ENCODE assay signal across 15 mouse cellular contexts in the genomic region with DNA sequence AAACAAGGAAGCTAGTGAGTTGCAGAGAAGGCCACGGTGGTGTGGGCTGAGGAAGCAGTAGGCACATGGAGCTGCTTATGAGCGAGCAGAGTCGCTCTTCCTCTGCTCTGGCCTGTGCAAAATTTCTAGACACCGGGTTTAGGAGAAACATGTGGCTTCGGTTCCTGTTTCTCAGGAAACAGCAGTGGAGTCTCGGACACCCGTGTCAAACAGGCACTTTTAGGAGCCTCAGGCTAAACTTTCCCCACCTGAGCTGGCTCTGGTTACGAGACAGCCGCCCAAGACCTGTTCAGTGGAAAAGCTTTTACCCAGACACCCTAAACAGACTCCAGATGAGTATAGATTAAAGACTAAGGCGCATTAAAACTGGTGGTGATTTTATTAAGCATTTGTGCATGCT. TPM values are rescaled to one million over a fixed set of nuclear protein-coding genes. Genes with fewer than 3 reads are reported as not detected.
DNase-seq lines count a peak whose midpoint lies in the region; ATAC-seq and TF ChIP-seq lines count a peak whose summit lies in the region.
"Had no signal": no experiment of that assay in that cellular context is flagged by ENCODE, and none has a peak within 500 bp of the region (broad histone marks: within the 10 kb centered on the region; RNA-seq: fewer than 3 reads in every experiment).

No protein-coding gene starts in this region.

- intact Hi-C loops in left cerebral cortex, adult 2 months (cut with DNase I), result loop anchor here (2.0 kb wide), 2 partner anchors 184 to 228 kb away; a partner anchor contains a TSS
- intact Hi-C loops in left cerebral cortex, postnatal 14 days (cut with DNase I), result loop anchor here (2.0 to 5.0 kb wide), 4 partner anchors 38 to 240 kb away; a partner anchor contains a TSS
- intact Hi-C loops in gastrocnemius, postnatal 14 days (cut with DNase I; ENCODE audit: low total_unique reads), result no loop called here

- no peak for ATAC-seq in forebrain, embryonic 13.5 days
- no peak for ATAC-seq in forebrain, embryonic 11.5 days (replicated peaks; ENCODE audit: low FRiP score)
- no peak for ATAC-seq in limb, embryonic 12.5 days (ENCODE audit: insufficient number of reproducible peaks, insufficient read depth, low FRiP score, low TSS enrichment, low read depth)

- TF ChIP-seq CTCF in left cerebral cortex, adult 2 months (IDR thresholded peaks at IDR 0.05), result no peak

- H3K27ac ChIP-seq in forebrain, embryonic 13.5 days, result peak overlapping the region; percentile 20; the same call in 1 of the 2 replicates
- no peak overlapping the region for H3K27ac ChIP-seq in forebrain, embryonic 11.5 days (ENCODE audit: low read depth, low read length)
- peak overlapping the region; percentile 50; the same call in 1 of the 2 replicates for H3K27ac ChIP-seq in left cerebral cortex, adult 2 months
- H3K27ac ChIP-seq in embryonic facial prominence, embryonic 10.5 days (replicated peaks), result no peak overlapping the region; the same call in 1 of the 2 replicates
- H3K27ac ChIP-seq in limb, embryonic 12.5 days, result peak overlapping the region; percentile 36; the same call in 1 of the 2 replicates
- H3K27ac ChIP-seq: kidney, postnatal 0 days; lung, embryonic 15.5 days had no signal

- H3K36me3 ChIP-seq in forebrain, embryonic 13.5 days (ENCODE audit: poor library complexity, severe bottlenecking), result no peaks in the 10 kb centered on the region
- H3K36me3 ChIP-seq in forebrain, embryonic 11.5 days (ENCODE audit: control insufficient read depth, insufficient read depth, low read length), result no peaks in the 10 kb centered on the region
- peaks cover 4% of the 10 kb centered on the region; the same call in 1 of the 2 replicates for H3K36me3 ChIP-seq in embryonic facial prominence, embryonic 10.5 days (replicated peaks)
- no peaks in the 10 kb centered on the region for H3K36me3 ChIP-seq in limb, embryonic 12.5 days
- H3K36me3 ChIP-seq: hindbrain, embryonic 15.5 days; lung, embryonic 15.5 days had no signal

- 75% methylated on average over 10 of the region's 10 CpGs for WGBS in forebrain, embryonic 13.5 days
- WGBS in forebrain, embryonic 11.5 days, result 76% methylated on average over 10 of the region's 10 CpGs
- WGBS in embryonic facial prominence, embryonic 10.5 days, result 62% methylated on average over 10 of the region's 10 CpGs
- 23% methylated on average over 10 of the region's 10 CpGs for WGBS in limb, embryonic 12.5 days

- H3K4me3 ChIP-seq in forebrain, embryonic 13.5 days, result no peak overlapping the region
- no peak overlapping the region for H3K4me3 ChIP-seq in forebrain, embryonic 11.5 days (ENCODE audit: low read depth, low read length)
- H3K4me3 ChIP-seq in left cerebral cortex, adult 2 months, result no peak overlapping the region
- no peak overlapping the region for H3K4me3 ChIP-seq in embryonic facial prominence, embryonic 10.5 days
- no peak overlapping the region for H3K4me3 ChIP-seq in limb, embryonic 12.5 days (replicated peaks)
- H3K4me3 ChIP-seq: erythroblast, embryonic 14.5 days; hindbrain, embryonic 15.5 days; lung, embryonic 15.5 days had no signal

- no peak for DNase-seq in forebrain, embryonic 11.5 days (ENCODE audit: low spot score)
- DNase-seq in left cerebral cortex, adult 2 months (ENCODE audit: extremely low spot score in 1 of 2, low spot score in 2 of 2), result no peak
- DNase-seq in left cerebral cortex, postnatal 14 days (ENCODE audit: low spot score in 2 of 2), result no peak
- DNase-seq in embryonic facial prominence, embryonic 10.5 days (ENCODE audit: low spot score), result peak; percentile 43
- DNase-seq in thymus, adult 18-20 months, result no peak
- DNase-seq in gastrocnemius, postnatal 14 days, result no peak

- peaks cover 40% of the 10 kb centered on the region for H3K4me1 ChIP-seq in forebrain, embryonic 13.5 days
- peaks cover 15% of the 10 kb centered on the region; the same call in 1 of the 2 replicates for H3K4me1 ChIP-seq in forebrain, embryonic 11.5 days (replicated peaks; ENCODE audit: control insufficient read depth, insufficient read depth, low read length)
- peaks cover 35% of the 10 kb centered on the region for H3K4me1 ChIP-seq in embryonic facial prominence, embryonic 10.5 days
- peaks cover 23% of the 10 kb centered on the region for H3K4me1 ChIP-seq in limb, embryonic 12.5 days (replicated peaks)

- no peaks in the 10 kb centered on the region for H3K27me3 ChIP-seq in forebrain, embryonic 13.5 days
- no peaks in the 10 kb centered on the region for H3K27me3 ChIP-seq in forebrain, embryonic 11.5 days (ENCODE audit: control insufficient read depth, insufficient read depth, low read length)
- no peaks in the 10 kb centered on the region for H3K27me3 ChIP-seq in embryonic facial prominence, embryonic 10.5 days (replicated peaks; ENCODE audit: low read depth, poor library complexity, severe bottlenecking)
- no peaks in the 10 kb centered on the region for H3K27me3 ChIP-seq in limb, embryonic 12.5 days
- H3K27me3 ChIP-seq: hindbrain, embryonic 15.5 days; lung, embryonic 15.5 days; megakaryocyte, embryonic 14.5 days had no signal

- H3K4me2 ChIP-seq in forebrain, embryonic 13.5 days, result no peak overlapping the region
- H3K4me2 ChIP-seq in forebrain, embryonic 11.5 days (ENCODE audit: low read depth, low read length, severe bottlenecking), result no peak overlapping the region
- 0 out of 2 replicates have a peak overlapping the region, but pooled peaks have one; percentile 10 for H3K4me2 ChIP-seq in limb, embryonic 12.5 days
- H3K4me2 ChIP-seq: hindbrain, embryonic 15.5 days; liver, embryonic 11.5 days; lung, embryonic 15.5 days had no signal

- no peak overlapping the region for H3K9ac ChIP-seq in forebrain, embryonic 13.5 days
- no peak overlapping the region for H3K9ac ChIP-seq in forebrain, embryonic 11.5 days (ENCODE audit: low read length)
- H3K9ac ChIP-seq in limb, embryonic 12.5 days (replicated peaks), result no peak overlapping the region
- H3K9ac ChIP-seq: hindbrain, embryonic 15.5 days; lung, embryonic 15.5 days had no signal

- no peaks in the 10 kb centered on the region for H3K9me3 ChIP-seq in forebrain, embryonic 13.5 days (replicated peaks)
- H3K9me3 ChIP-seq in forebrain, embryonic 11.5 days (ENCODE audit: control insufficient read depth, low read length), result no peaks in the 10 kb centered on the region
- H3K9me3 ChIP-seq in embryonic facial prominence, embryonic 10.5 days, result 0 out of 2 replicates have a peak, but pooled peaks cover 2% of the 10 kb centered on the region
- H3K9me3 ChIP-seq in limb, embryonic 12.5 days, result no peaks in the 10 kb centered on the region
- H3K9me3 ChIP-seq: hindbrain, embryonic 15.5 days; lung, embryonic 15.5 days; megakaryocyte, embryonic 14.5 days had no signal

RNA-seq across cellular contexts. Expression of a gene that starts 4.2 kb away (rescaled TPM):
- polyA plus RNA-seq in forebrain, embryonic 13.5 days (2015; fragmentation: Nextera tagmentation; extraction: Ambion mirVana), result 62.2 and 72.8 TPM in 2 replicates
- 64.7 and 68.0 TPM in 2 replicates for polyA plus RNA-seq in forebrain, embryonic 11.5 days (2014; fragmentation: Nextera tagmentation; extraction: Ambion mirVana)
- 10 to 100 TPM; 25.3 to 28.2 TPM for total RNA-seq in left cerebral cortex, adult 2 months (2021)
- total RNA-seq in left cerebral cortex, postnatal 14 days (2021), result 10 to 100 TPM; 24.5 to 31.0 TPM
- polyA plus RNA-seq in embryonic facial prominence, embryonic 10.5 days (2016; fragmentation: Nextera tagmentation; extraction: Ambion mirVana), result 55.4 and 61.4 TPM in 2 replicates
- 49.9 and 50.1 TPM in 2 replicates for polyA plus RNA-seq in limb, embryonic 12.5 days (2016; fragmentation: Nextera tagmentation; extraction: Ambion mirVana)
- 10 to 100 TPM; 20.8 to 22.4 TPM for total RNA-seq in gastrocnemius, postnatal 14 days (2021)

RNA-seq across cellular contexts. Expression of a gene that starts 4.5 kb away (rescaled TPM):
- polyA plus RNA-seq in forebrain, embryonic 13.5 days (2015; fragmentation: Nextera tagmentation; extraction: Ambion mirVana), result 8.9 and 9.7 TPM in 2 replicates
- polyA plus RNA-seq in forebrain, embryonic 11.5 days (2014; fragmentation: Nextera tagmentation; extraction: Ambion mirVana), result 14.9 and 15.8 TPM in 2 replicates
- total RNA-seq in left cerebral cortex, adult 2 months (2021), result 1 to 10 TPM; 1.4 to 1.9 TPM
- 1 to 10 TPM; 1.4 to 1.5 TPM for total RNA-seq in left cerebral cortex, postnatal 14 days (2021)
- 13.7 and 15.1 TPM in 2 replicates for polyA plus RNA-seq in embryonic facial prominence, embryonic 10.5 days (2016; fragmentation: Nextera tagmentation; extraction: Ambion mirVana)
- 11.6 and 11.7 TPM in 2 replicates for polyA plus RNA-seq in limb, embryonic 12.5 days (2016; fragmentation: Nextera tagmentation; extraction: Ambion mirVana)
- 1 to 10 TPM in 1 of 2 experiments, under 1 TPM in 1; 0.86 to 1.3 TPM for total RNA-seq in gastrocnemius, postnatal 14 days (2021)

RNA-seq across cellular contexts. Expression of a gene that starts 33.7 kb away (rescaled TPM):
- polyA plus RNA-seq in forebrain, embryonic 13.5 days (2015; fragmentation: Nextera tagmentation; extraction: Ambion mirVana), result 3.0 and 3.1 TPM in 2 replicates
- polyA plus RNA-seq in forebrain, embryonic 11.5 days (2014; fragmentation: Nextera tagmentation; extraction: Ambion mirVana), result 8.7 and 9.2 TPM in 2 replicates
- total RNA-seq in left cerebral cortex, adult 2 months (2021), result 10 to 100 TPM; 27.1 to 28.1 TPM
- total RNA-seq in left cerebral cortex, postnatal 14 days (2021), result 10 to 100 TPM; 42.6 to 44.7 TPM
- 5.7 and 8.9 TPM in 2 replicates for polyA plus RNA-seq in embryonic facial prominence, embryonic 10.5 days (2016; fragmentation: Nextera tagmentation; extraction: Ambion mirVana)
- 2.3 and 3.1 TPM in 2 replicates for polyA plus RNA-seq in limb, embryonic 12.5 days (2016; fragmentation: Nextera tagmentation; extraction: Ambion mirVana)
- 10 to 100 TPM; 60.1 to 60.8 TPM for total RNA-seq in gastrocnemius, postnatal 14 days (2021)
- polyA plus RNA-seq: erythroblast, embryonic 14.5 days had no signal

RNA-seq across cellular contexts. Expression of a gene that starts 47.9 kb away (rescaled TPM):
- polyA plus RNA-seq in forebrain, embryonic 13.5 days (2015; fragmentation: Nextera tagmentation; extraction: Ambion mirVana), result 9.1 and 14.3 TPM in 2 replicates
- polyA plus RNA-seq in forebrain, embryonic 11.5 days (2014; fragmentation: Nextera tagmentation; extraction: Ambion mirVana), result 4.8 and 5.2 TPM in 2 replicates
- 1 to 10 TPM; 5.2 to 6.1 TPM for total RNA-seq in left cerebral cortex, adult 2 months (2021)
- 1 to 10 TPM; 8.7 TPM for total RNA-seq in left cerebral cortex, postnatal 14 days (2021)
- polyA plus RNA-seq in embryonic facial prominence, embryonic 10.5 days (2016; fragmentation: Nextera tagmentation; extraction: Ambion mirVana), result 5.3 and 6.1 TPM in 2 replicates
- 1.5 TPM in 2 replicates for polyA plus RNA-seq in limb, embryonic 12.5 days (2016; fragmentation: Nextera tagmentation; extraction: Ambion mirVana)
- total RNA-seq in gastrocnemius, postnatal 14 days (2021), result under 1 TPM in 1 of 2 experiments, not detected in 1; 0.37 TPM
- total RNA-seq: common myeloid progenitor, adult 5-6 weeks had no signal
- polyA plus RNA-seq: erythroblast, embryonic 14.5 days had no signal

Comparison
In these comparisons a context has a peak if more than half of its experiments do, and no peak if none do; other contexts are left out.
1. H3K27ac ChIP-seq: peak in forebrain, embryonic 13.5 days (single experiment), left cerebral cortex, adult 2 months (single experiment) and limb, embryonic 12.5 days (single experiment); none in forebrain, embryonic 11.5 days (single experiment) and embryonic facial prominence, embryonic 10.5 days (single experiment).